Mouse (Mus musculus) MEL (cell line): Measurements from ENCODE around the gene Capn9. TPM values are rescaled to one million over a fixed set of nuclear protein-coding genes. Genes with fewer than 3 reads are reported as not detected.

ENCODE experiments used
- DNase-seq: peaks from one replicate; pipeline ENCODE4 v3.0.0; 2011; ENCODE audit warnings: low read depth, low spot score
- H3K27ac ChIP-seq: 2 replicates; pipeline ENCODE4 v1.5.1; 2012; ENCODE audit warnings: low read depth, mild to moderate bottlenecking, control low read depth, low read length, moderate library complexity; ENCODE audit not compliant: control insufficient read depth
- H3K27me3 ChIP-seq, 2 experiments: fragments of 150-350 bp in 1 of 2; sonication (generic) in 1 of 2; 2 replicates each; pipeline ENCODE4 v1.6.1; 2012; ENCODE audit warnings: low read length in 2 of 2, mild to moderate bottlenecking in 2 of 2, improper control_type of control experiment in 1 of 2, moderate library complexity in 1 of 2; ENCODE audit not compliant: insufficient read depth in 2 of 2, control insufficient read depth in 1 of 2
- H3K36me3 ChIP-seq, 2 experiments: 2 replicates each; pipeline ENCODE4 v1.6.1; 2012 to 2014; ENCODE audit warnings: low read length in 2 of 2, improper control_type of control experiment in 1 of 2, inconsistent platforms in 1 of 2, mild to moderate bottlenecking in 1 of 2; ENCODE audit not compliant: insufficient read depth in 2 of 2, control insufficient read depth in 1 of 2
- H3K4me1 ChIP-seq, 2 experiments: fragments of 150-350 bp in 1 of 2; sonication (generic) in 1 of 2; 2 replicates each; pipeline ENCODE4 v1.6.1; 2012; ENCODE audit warnings: low read length in 2 of 2, improper control_type of control experiment in 1 of 2, mild to moderate bottlenecking in 1 of 2; ENCODE audit not compliant: insufficient read depth in 2 of 2, control insufficient read depth in 1 of 2
- H3K4me3 ChIP-seq, 2 experiments: fragments of 150-350 bp in 1 of 2; sonication (generic) in 1 of 2; 2 replicates each; pipeline ENCODE4 v1.5.1; 2012; ENCODE audit warnings: low read depth in 2 of 2, low read length in 2 of 2, mild to moderate bottlenecking in 2 of 2, moderate library complexity in 2 of 2, control low read depth in 1 of 2, improper control_type of control experiment in 1 of 2; ENCODE audit not compliant: control insufficient read depth in 1 of 2, insufficient read depth in 1 of 2
- H3K79me2 ChIP-seq: 2 replicates; pipeline ENCODE4 v1.6.1; 2012; ENCODE audit warnings: mild to moderate bottlenecking, low read length, moderate library complexity; ENCODE audit not compliant: control insufficient read depth, poor library complexity, insufficient read depth
- H3K9ac ChIP-seq: 2 replicates; pipeline ENCODE4 v1.6.1; 2012; ENCODE audit warnings: low read depth, mild to moderate bottlenecking, control low read depth, low read length, moderate library complexity; ENCODE audit not compliant: control insufficient read depth, poor library complexity, severe bottlenecking
- H3K9me3 ChIP-seq: fragments of 150-350 bp; sonication (generic); replicated peaks from 2 replicates; pipeline ENCODE4 v1.6.1; 2012; ENCODE audit warnings: mild to moderate bottlenecking, low read length, improper control_type of control experiment, moderate library complexity; ENCODE audit not compliant: insufficient read depth
- BHLHE40 ChIP-seq: IDR thresholded peaks from 2 replicates; pipeline ENCODE4 v1.6.1; 2012; ENCODE audit warnings: low read depth, mild to moderate bottlenecking, inconsistent platforms, low read length, improper control_type of control experiment, borderline replicate concordance
- CHD2 ChIP-seq: IDR thresholded peaks from 2 replicates; pipeline ENCODE4 v1.6.1; 2011; ENCODE audit warnings: low read length, improper control_type of control experiment
- CTCF ChIP-seq, 3 experiments: IDR thresholded peaks in 2 of 3; conservative IDR thresholded peaks in 1 of 3; 2 replicates each; pipeline ENCODE4 v1.5.1; 2011 to 2012; ENCODE audit warnings: low read length in 3 of 3, low read depth in 2 of 3, mild to moderate bottlenecking in 2 of 3, improper control_type of control experiment in 1 of 3, inconsistent platforms in 1 of 3, mixed read lengths in 1 of 3, moderate library complexity in 1 of 3; ENCODE audit not compliant: control insufficient read depth in 1 of 3, insufficient read depth in 1 of 3, poor library complexity in 1 of 3, severe bottlenecking in 1 of 3
- E2F4 ChIP-seq: IDR thresholded peaks from 2 replicates; pipeline ENCODE4 v1.6.1; 2011; ENCODE audit warnings: low read depth, low read length, improper control_type of control experiment, borderline replicate concordance
- ELF1 ChIP-seq: IDR thresholded peaks from 2 replicates; pipeline ENCODE4 v1.6.1; 2014; ENCODE audit warnings: low read depth, mild to moderate bottlenecking, inconsistent platforms, low read length, improper control_type of control experiment, moderate library complexity
- GABPA ChIP-seq: IDR thresholded peaks from 2 replicates; pipeline ENCODE4 v1.6.1; 2012; ENCODE audit warnings: low read depth, mild to moderate bottlenecking, inconsistent platforms, low read length, improper control_type of control experiment, moderate library complexity
- GATA1 ChIP-seq: IDR thresholded peaks from 2 replicates; pipeline ENCODE4 v1.6.1; 2011; ENCODE audit warnings: low read depth, low read length, improper control_type of control experiment
- HCFC1 ChIP-seq: IDR thresholded peaks from 2 replicates; pipeline ENCODE4 v1.6.1; 2012; ENCODE audit warnings: low read depth, mild to moderate bottlenecking, inconsistent platforms, low read length, improper control_type of control experiment, moderate library complexity
- KAT2A ChIP-seq: conservative IDR thresholded peaks from 2 replicates; pipeline ENCODE4 v1.6.1; 2012; ENCODE audit warnings: low read depth, low read length, improper control_type of control experiment, inconsistent platforms
- MAZ ChIP-seq: IDR thresholded peaks from 2 replicates; pipeline ENCODE4 v1.6.1; 2012; ENCODE audit warnings: low read depth, mild to moderate bottlenecking, inconsistent platforms, low read length, improper control_type of control experiment
- MEF2A ChIP-seq: IDR thresholded peaks from 2 replicates; pipeline ENCODE4 v1.6.1; 2014; ENCODE audit warnings: low read depth, mild to moderate bottlenecking, inconsistent platforms, low read length, improper control_type of control experiment; ENCODE audit not compliant: poor library complexity, insufficient replicate concordance, severe bottlenecking; ENCODE audit errors: extremely low read depth
- MXI1 ChIP-seq: IDR thresholded peaks from 2 replicates; pipeline ENCODE4 v1.6.1; 2011; ENCODE audit warnings: mild to moderate bottlenecking, low read depth, low read length, improper control_type of control experiment
- MYB ChIP-seq: IDR thresholded peaks from 2 replicates; pipeline ENCODE4 v1.6.1; 2011; ENCODE audit warnings: mild to moderate bottlenecking, low read depth, low read length, improper control_type of control experiment
- MYC ChIP-seq: IDR thresholded peaks from 2 replicates; pipeline ENCODE4 v1.6.1; 2011; ENCODE audit warnings: low read depth, mild to moderate bottlenecking, low read length, improper control_type of control experiment, moderate library complexity
- NRF1 ChIP-seq: IDR thresholded peaks from 2 replicates; pipeline ENCODE4 v1.6.1; 2014; ENCODE audit warnings: low read depth, mild to moderate bottlenecking, inconsistent platforms, low read length, improper control_type of control experiment, moderate library complexity; ENCODE audit not compliant: poor library complexity, insufficient read depth, severe bottlenecking
- POLR2AphosphoS2 ChIP-seq: IDR thresholded peaks from 2 replicates; pipeline ENCODE4 v1.6.1; 2011; ENCODE audit warnings: low read length, improper control_type of control experiment
- SIN3A ChIP-seq: IDR thresholded peaks from 2 replicates; pipeline ENCODE4 v1.6.1; 2012; ENCODE audit warnings: low read length, improper control_type of control experiment, inconsistent platforms
- SMC3 ChIP-seq: IDR thresholded peaks from 2 replicates; pipeline ENCODE4 v1.6.1; 2011; ENCODE audit warnings: low read depth, low read length, improper control_type of control experiment
- TBP ChIP-seq: IDR thresholded peaks from 2 replicates; pipeline ENCODE4 v1.8.0; 2011; ENCODE audit warnings: low read depth, low read length, improper control_type of control experiment
- ZKSCAN1 ChIP-seq: IDR thresholded peaks from 2 replicates; pipeline ENCODE4 v1.6.1; 2012; ENCODE audit warnings: low read depth, mild to moderate bottlenecking, inconsistent platforms, low read length, improper control_type of control experiment, moderate library complexity
- ZMIZ1 ChIP-seq: IDR thresholded peaks from 2 replicates; pipeline ENCODE4 v1.6.1; 2012; ENCODE audit warnings: low read depth, mild to moderate bottlenecking, inconsistent platforms, low read length, improper control_type of control experiment, moderate library complexity
- polyA plus RNA-seq, 2 experiments: library from polyadenylated mRNA; stranded (reverse) in 1 of 2; unstranded in 1 of 2; fragments of >175 nt in 1 of 2; fragments of >200 nt in 1 of 2; gene quantifications; 2 replicates each; pipeline versions ENCODE4 v1.2.1 to v1.2.4; 2012; ENCODE audit warnings: low replicate concordance in 2 of 2, low read depth in 1 of 2; ENCODE audit not compliant: insufficient read length in 2 of 2, insufficient read depth in 1 of 2, missing spikeins in 1 of 2
- total RNA-seq: library from RNA; depleted of rRNA; stranded (reverse); fragments of 300-350 nt; gene quantifications from 2 replicates; pipeline ENCODE4 v1.2.3, GENCODE M21; 2012

The Capn9 gene
- total and polyA plus RNA-seq, 3 experiments = not detected

GRCm38 (mm10) chr8:124530996-124531395 is 44.9 kb upstream of the Capn9 start:
- Histone ChIP-seq H3K27me3 (no peaks in the 10 kb centered on the region), H3K27ac (no peak overlapping the region), H3K79me2 (no peaks in the 10 kb centered on the region), H3K9me3 (no peaks in the 10 kb centered on the region), H3K4me3 (no peak overlapping the region), H3K9ac (no peak overlapping the region), H3K36me3 (peaks cover 0 to 2% of the 10 kb centered on the region in 2 experiments; a peak in 2 of 4 replicates), H3K4me1 (no peaks in the 10 kb centered on the region)
- no peak for DNase-seq
- TF ChIP-seq GATA1 (no peak), MEF2A (no peak), CTCF (IDR thresholded peaks at IDR 0.05 in 2 of 3, conservative IDR thresholded peaks at IDR 0.05 in 1 of 3; ENCODE audit: control insufficient read depth in 1 of 3, insufficient read depth in 1 of 3, low read depth in 2 of 3, low read length in 3 of 3, poor library complexity in 1 of 3, severe bottlenecking in 1 of 3) (no peak), SMC3 (no peak)

- TF ChIP-seq MAZ (no peak), MXI1 (no peak), POLR2AphosphoS2 (no peak), NRF1 (no peak), GATA1 (no peak)
- Histone ChIP-seq H3K9ac (no peak overlapping the region), H3K4me3 (no peak overlapping the region), H3K79me2 (no peaks in the 10 kb centered on the region), H3K36me3 (peaks cover 0 to 2% of the 10 kb centered on the region in 2 experiments; a peak in 2 of 4 replicates), H3K27me3 (no peaks in the 10 kb centered on the region), H3K4me1 (no peaks in the 10 kb centered on the region), H3K27ac (no peak overlapping the region), H3K9me3 (no peaks in the 10 kb centered on the region)
- DNase-seq = no peak
Measured at GRCm38 (mm10) chr8:124532626-124533025, 43.3 kb upstream of the Capn9 start.

GRCm38 (mm10) chr8:124535451-124535850 is 40.5 kb upstream of the Capn9 start:
- no peak for TF ChIP-seq HCFC1
- TF ChIP-seq KAT2A = no peak
- TF ChIP-seq CHD2 = no peak
- TF ChIP-seq ZMIZ1 = no peak
- TF ChIP-seq MEF2A = no peak
- TF ChIP-seq POLR2AphosphoS2 = no peak
- TF ChIP-seq MXI1 = no peak
- no peak for TF ChIP-seq MYB
- no peak for TF ChIP-seq E2F4
- TF ChIP-seq BHLHE40 = no peak
- TF ChIP-seq SIN3A = no peak
- TF ChIP-seq ZKSCAN1 = no peak
- TF ChIP-seq TBP = no peak
- TF ChIP-seq GABPA = no peak
- TF ChIP-seq MYC = no peak
- TF ChIP-seq ELF1 = no peak
- Histone ChIP-seq H3K27ac (no peak overlapping the region), H3K4me1 (no peaks in the 10 kb centered on the region), H3K36me3 (peaks cover 0 to 3% of the 10 kb centered on the region in 2 experiments; a peak in 2 of 4 replicates), H3K4me3 (no peak overlapping the region), H3K9ac (no peak overlapping the region), H3K79me2 (no peaks in the 10 kb centered on the region), H3K27me3 (no peaks in the 10 kb centered on the region), H3K9me3 (no peaks in the 10 kb centered on the region)
- no peak for DNase-seq
